Comparison of ENCODE assay signal across 8 mouse cellular contexts in the genomic region with DNA sequence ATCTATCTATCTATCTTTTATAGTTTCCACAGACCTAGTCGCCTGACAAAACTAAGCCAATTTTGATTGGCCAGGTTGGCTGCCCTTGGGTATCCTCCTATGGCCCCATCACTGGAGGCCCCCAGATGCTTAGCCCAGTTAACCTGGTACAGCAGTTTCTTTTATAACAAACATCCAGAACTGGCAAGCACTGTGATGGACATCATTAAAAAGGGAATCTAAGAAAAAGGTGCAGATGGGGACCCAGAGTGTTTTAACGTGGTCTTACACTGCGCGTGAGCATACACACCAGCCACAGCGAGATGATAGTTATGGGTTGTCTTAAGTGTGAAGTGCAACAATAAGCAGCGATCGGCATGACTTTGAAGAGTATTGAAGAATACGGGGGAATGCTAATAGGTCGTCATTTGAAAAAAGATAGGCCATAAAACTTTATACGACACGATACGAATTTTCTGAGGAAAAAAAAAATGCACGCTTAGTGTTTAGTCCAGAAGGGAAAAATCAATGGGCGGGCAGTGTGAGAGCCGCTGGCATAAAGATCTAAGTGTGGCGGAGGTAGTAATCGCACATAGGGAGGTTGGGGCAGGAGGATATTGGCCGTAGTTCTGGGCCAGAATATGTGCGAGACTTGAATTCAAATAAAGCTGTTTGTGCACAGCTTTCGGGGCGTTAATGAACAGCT. TPM values are rescaled to one million over a fixed set of nuclear protein-coding genes. Genes with fewer than 3 reads are reported as not detected.
DNase-seq lines count a peak whose midpoint lies in the region; ATAC-seq and TF ChIP-seq lines count a peak whose summit lies in the region.

No protein-coding gene starts in this region.

- peak overlapping the region; percentile 74 for H3K4me3 ChIP-seq in left cerebral cortex, adult 2 months
- peak overlapping the region; percentile 72 for H3K4me3 ChIP-seq in embryonic facial prominence, embryonic 15.5 days (replicated peaks)
- peak overlapping the region; percentile 75 for H3K4me3 ChIP-seq in limb, embryonic 13.5 days
- H3K4me3 ChIP-seq in neural tube, embryonic 15.5 days (replicated peaks): peak overlapping the region; percentile 60

- no peaks in the 10 kb centered on the region for H3K9me3 ChIP-seq in embryonic facial prominence, embryonic 15.5 days (replicated peaks)
- no peaks in the 10 kb centered on the region for H3K9me3 ChIP-seq in limb, embryonic 13.5 days
- no peaks in the 10 kb centered on the region for H3K9me3 ChIP-seq in neural tube, embryonic 15.5 days (replicated peaks)

- H3K27me3 ChIP-seq in embryonic facial prominence, embryonic 15.5 days: no peaks in the 10 kb centered on the region
- no peaks in the 10 kb centered on the region for H3K27me3 ChIP-seq in limb, embryonic 13.5 days
- H3K27me3 ChIP-seq in neural tube, embryonic 15.5 days (replicated peaks): no peaks in the 10 kb centered on the region

- no peak for DNase-seq in left cerebral cortex, adult 2 months (ENCODE audit: extremely low spot score in 1 of 2, low spot score in 2 of 2)
- DNase-seq in left cerebral cortex, adult 9 months (ENCODE audit: low spot score in 2 of 2): no peak
- no peak for DNase-seq in gastrocnemius, postnatal 25 days
- DNase-seq in ovary, adult 18-20 months (ENCODE audit: low spot score): no peak
- no peak for DNase-seq in retina, postnatal 1 day

- peak overlapping the region; percentile 75; the same call in 1 of the 2 replicates for H3K9ac ChIP-seq in embryonic facial prominence, embryonic 15.5 days
- peak overlapping the region; percentile 90 for H3K9ac ChIP-seq in limb, embryonic 13.5 days
- peak overlapping the region; percentile 86 for H3K9ac ChIP-seq in neural tube, embryonic 15.5 days (replicated peaks)

- WGBS in embryonic facial prominence, embryonic 15.5 days: 15% methylated on average over 21 of the region's 21 CpGs
- 13% methylated on average over 21 of the region's 21 CpGs for WGBS in limb, embryonic 13.5 days
- 12% methylated on average over 21 of the region's 21 CpGs for WGBS in neural tube, embryonic 15.5 days

- peaks cover 18% of the 10 kb centered on the region for H3K4me1 ChIP-seq in embryonic facial prominence, embryonic 15.5 days
- H3K4me1 ChIP-seq in limb, embryonic 13.5 days: peaks cover 14% of the 10 kb centered on the region
- peaks cover 18% of the 10 kb centered on the region for H3K4me1 ChIP-seq in neural tube, embryonic 15.5 days

- peak overlapping the region; percentile 92 for H3K4me2 ChIP-seq in embryonic facial prominence, embryonic 15.5 days (replicated peaks)
- H3K4me2 ChIP-seq in limb, embryonic 13.5 days (replicated peaks): peak overlapping the region; percentile 95
- peak overlapping the region; percentile 92 for H3K4me2 ChIP-seq in neural tube, embryonic 15.5 days

- H3K36me3 ChIP-seq in embryonic facial prominence, embryonic 15.5 days: peaks cover 26% of the 10 kb centered on the region
- peaks cover 32% of the 10 kb centered on the region for H3K36me3 ChIP-seq in limb, embryonic 13.5 days
- H3K36me3 ChIP-seq in neural tube, embryonic 15.5 days: peaks cover 24% of the 10 kb centered on the region

- intact Hi-C loops in left cerebral cortex, adult 2 months (cut with DNase I): no loop called here

- no peak for TF ChIP-seq CTCF in left cerebral cortex, adult 2 months (IDR thresholded peaks at IDR 0.05)

- ATAC-seq in embryonic facial prominence, embryonic 15.5 days (ENCODE audit: insufficient number of reproducible peaks, low FRiP score, low TSS enrichment, low read depth): peak; percentile 26; the same call in 1 of the 2 replicates
- ATAC-seq in limb, embryonic 13.5 days (ENCODE audit: low FRiP score, low read depth): peak; percentile 20; the same call in 1 of the 2 replicates
- peak; percentile 23; the same call in 1 of the 2 replicates for ATAC-seq in neural tube, embryonic 15.5 days (ENCODE audit: low FRiP score)

- peak overlapping the region; percentile 93 for H3K27ac ChIP-seq in left cerebral cortex, adult 2 months
- H3K27ac ChIP-seq in embryonic facial prominence, embryonic 15.5 days (replicated peaks): peak overlapping the region; percentile 86
- peak overlapping the region; percentile 89 for H3K27ac ChIP-seq in limb, embryonic 13.5 days
- peak overlapping the region; percentile 91 for H3K27ac ChIP-seq in neural tube, embryonic 15.5 days (replicated peaks)

RNA-seq across cellular contexts. Expression of gene Szt2, which starts 49.7 kb away (rescaled TPM):
- total RNA-seq in left cerebral cortex, adult 2 months (2021): 10 to 100 TPM; 40.3 to 43.4 TPM
- 7.5 and 7.6 TPM in 2 replicates for polyA plus RNA-seq in embryonic facial prominence, embryonic 15.5 days (2015; fragmentation: Nextera tagmentation; extraction: Ambion mirVana)
- polyA plus RNA-seq in limb, embryonic 13.5 days (2015; fragmentation: Nextera tagmentation; extraction: Ambion mirVana): 8.8 and 10.6 TPM in 2 replicates
- 7.1 and 8.3 TPM in 2 replicates for polyA plus RNA-seq in neural tube, embryonic 15.5 days (2015; fragmentation: Nextera tagmentation; extraction: Ambion mirVana)
- 1 to 10 TPM; 5.0 to 6.6 TPM for total RNA-seq in gastrocnemius, postnatal 25 days (2021)

RNA-seq across cellular contexts. Expression of gene Med8, which starts 49.8 kb away (rescaled TPM):
- total RNA-seq in left cerebral cortex, adult 2 months (2021): 10 to 100 TPM; 54.2 to 63.5 TPM
- 102 and 106 TPM in 2 replicates for polyA plus RNA-seq in embryonic facial prominence, embryonic 15.5 days (2015; fragmentation: Nextera tagmentation; extraction: Ambion mirVana)
- 108 and 116 TPM in 2 replicates for polyA plus RNA-seq in limb, embryonic 13.5 days (2015; fragmentation: Nextera tagmentation; extraction: Ambion mirVana)
- polyA plus RNA-seq in neural tube, embryonic 15.5 days (2015; fragmentation: Nextera tagmentation; extraction: Ambion mirVana): 99.7 and 103 TPM in 2 replicates
- total RNA-seq in gastrocnemius, postnatal 25 days (2021): 10 to 100 TPM; 38.4 to 39.7 TPM
